Mouse (Mus musculus): ENCODE data around the gene Ikzf1.

Ikzf1 gene

GRCm38 (mm10) chr11:11690059-11690844 lies 5.4 kb downstream of the Ikzf1 start:
- DNase-seq = no peak

DNA sequence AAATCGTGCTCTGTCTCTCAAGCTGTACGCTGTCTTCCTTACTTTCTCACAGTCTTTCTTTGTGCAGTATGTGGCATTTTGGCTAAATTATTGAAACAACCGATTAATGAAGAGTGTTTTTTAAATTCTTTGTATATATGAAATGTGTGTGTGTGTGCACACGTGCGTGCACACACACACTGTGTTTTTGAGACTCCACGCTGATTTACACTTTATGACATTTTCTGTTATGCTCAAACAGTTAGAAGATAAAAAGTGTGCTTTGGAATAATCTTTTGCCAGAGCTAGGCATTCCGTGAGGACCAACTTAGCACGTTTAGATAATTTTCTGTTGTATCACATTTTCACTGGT lies 6.0 kb downstream of the Ikzf1 start:
- no peak for DNase-seq

- no peak for DNase-seq
Observed at GRCm38 (mm10) chr11:11691324-11692058, 6.7 kb downstream of the Ikzf1 start.

- DNase-seq = no peak
Observed at GRCm38 (mm10) chr11:11692558-11693166, 7.9 kb downstream of the Ikzf1 start.

DNA sequence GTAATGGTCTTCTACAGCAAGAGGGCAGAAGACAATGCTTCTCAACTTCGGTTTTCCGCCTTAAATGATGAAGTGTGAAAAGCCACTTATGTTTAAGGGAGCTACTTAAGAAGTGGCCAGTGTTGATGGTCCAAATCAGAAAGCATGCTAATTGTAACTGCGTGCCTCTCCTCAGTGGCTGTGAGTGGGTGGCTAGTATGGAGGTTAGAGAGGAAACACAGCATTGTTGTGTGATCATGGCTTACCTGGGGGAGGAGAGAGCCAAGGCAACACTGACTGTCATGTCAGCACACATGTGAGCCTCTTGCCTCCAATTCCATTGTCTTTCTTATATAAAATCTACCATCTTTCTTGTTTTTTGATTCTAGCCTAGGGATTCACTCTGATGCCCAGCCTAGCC lies 8.6 kb downstream of the Ikzf1 start:
- DNase-seq = no peak

DNA sequence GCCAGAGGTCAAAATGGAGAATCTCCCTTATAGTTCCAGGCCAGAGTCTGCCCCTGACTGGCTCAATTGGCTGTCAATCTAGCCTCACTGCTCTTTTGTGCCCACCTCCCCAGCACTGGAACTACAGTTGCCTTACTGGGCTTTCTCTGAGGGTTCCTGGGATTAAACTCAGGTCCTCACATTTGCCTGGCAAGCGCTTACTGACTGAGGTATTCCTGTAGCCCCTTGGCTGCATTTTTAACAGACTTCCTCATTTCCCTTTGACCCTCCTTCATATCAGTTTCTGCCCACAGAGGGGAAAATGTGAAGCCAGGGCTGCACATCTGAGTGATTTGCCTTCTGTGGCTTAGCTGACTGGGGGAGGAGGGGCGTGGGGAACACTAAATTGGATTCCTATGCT lies 9.3 kb downstream of the Ikzf1 start:
- DNase-seq = no peak

DNA sequence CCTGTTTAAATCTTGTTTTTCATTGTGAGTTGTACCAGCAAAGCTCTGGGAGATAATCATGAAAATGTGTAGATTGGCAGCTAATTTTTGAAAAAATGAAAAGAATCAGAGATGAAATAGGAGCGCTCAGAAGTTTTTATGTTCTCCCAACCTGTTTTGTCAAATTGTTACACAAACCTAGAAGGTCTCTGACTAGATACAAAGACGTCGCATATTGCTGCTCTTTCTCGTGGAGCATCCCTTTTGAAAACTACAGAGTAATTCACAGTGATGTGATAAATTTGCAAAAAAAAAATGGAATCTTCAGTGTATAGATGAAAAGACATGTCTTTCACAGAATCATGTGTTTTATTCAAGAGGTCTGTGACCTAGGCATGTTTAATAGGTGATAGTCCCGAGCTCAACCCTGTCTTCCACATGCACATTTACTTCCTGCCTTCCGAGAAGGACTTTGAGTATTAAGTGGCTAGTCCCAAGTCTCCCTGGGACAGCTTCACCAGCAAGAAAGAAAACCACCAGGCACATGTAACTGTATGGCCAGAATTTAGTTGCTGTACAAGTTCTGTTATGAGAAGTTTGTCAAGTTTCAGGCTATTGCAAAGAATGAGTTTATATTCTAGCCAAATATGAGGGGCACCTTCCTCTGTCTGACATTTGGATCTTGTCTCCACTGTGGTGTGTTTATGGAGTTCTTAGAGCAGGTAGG lies 9.8 kb downstream of the Ikzf1 start:
- DNase-seq = no peak

DNA sequence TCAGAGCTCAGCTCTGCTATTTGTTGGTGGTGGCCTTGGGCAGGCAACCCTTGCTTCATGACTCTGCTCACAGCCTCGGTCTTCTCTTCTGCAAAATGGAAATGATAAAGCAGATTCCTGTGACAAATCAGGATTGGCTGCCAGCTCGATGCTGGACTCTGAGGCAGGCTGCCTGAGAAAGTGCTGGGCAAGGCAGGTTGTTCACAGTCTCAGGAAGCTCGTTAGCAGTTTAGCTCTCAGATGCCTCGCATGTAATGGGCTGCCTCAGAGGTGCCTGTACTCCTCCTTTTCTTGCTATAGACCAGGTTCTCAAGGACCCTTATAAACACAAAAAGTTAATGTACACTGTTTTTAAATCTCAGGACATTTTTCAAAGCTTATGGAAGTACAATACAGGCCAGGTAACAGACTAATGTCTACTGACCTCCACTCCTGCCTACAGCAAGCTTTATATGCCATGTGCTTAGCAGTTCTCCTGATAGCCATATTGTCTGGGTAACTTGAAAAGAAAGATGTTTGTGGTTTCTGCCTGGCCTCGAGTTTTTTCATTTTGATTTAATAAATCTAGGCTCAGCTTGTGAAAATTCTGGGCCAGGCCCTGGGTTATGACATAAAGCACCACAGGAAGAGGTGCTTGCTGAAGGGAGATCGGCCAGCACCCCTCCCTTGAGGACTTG lies 10.5 kb downstream of the Ikzf1 start:
- DNase-seq = no peak

GRCm38 (mm10) chr11:11695907-11696306 lies 11.1 kb downstream of the Ikzf1 start:
- DNase-seq = no peak

DNA sequence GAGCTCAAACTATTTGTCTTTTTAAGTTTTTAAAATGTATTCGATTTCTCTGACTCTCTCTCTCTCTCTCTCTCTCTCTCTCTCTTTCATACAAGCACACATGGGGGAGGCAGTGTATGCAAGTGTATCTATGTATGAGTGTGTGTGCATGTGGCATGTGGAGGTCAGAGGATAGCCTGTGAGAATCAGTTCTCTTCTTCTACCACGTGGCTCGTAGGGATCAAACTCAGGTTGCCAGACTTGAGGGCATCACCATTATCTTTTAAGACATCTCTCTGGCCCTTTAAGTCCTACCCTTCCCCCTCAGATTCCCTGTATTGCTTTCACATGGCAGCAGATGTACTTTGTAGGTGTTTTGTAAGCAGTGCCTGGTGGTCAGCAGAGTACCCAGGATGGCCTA lies 12.0 kb downstream of the Ikzf1 start:
- DNase-seq = no peak

DNA sequence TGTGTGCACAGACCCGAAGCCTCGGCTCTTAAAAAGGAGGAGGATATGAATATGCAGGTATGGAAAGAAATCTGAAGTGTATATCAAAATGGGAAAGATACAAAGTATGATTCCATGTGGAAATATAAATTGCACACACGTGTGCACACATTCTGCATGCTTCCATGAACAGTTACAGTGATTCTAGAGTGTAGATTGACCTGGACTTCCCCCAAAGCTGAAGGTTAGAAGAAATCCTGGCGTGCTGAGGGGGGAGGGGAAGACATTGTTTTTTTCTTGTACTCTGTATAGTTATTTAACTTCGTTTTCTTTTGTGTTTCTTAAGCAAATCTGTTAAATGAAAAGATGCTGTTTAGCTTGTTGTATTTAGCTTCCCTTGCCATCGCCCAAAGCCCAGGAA lies 16.6 kb downstream of the Ikzf1 start:
- DNase-seq = no peak

DNA sequence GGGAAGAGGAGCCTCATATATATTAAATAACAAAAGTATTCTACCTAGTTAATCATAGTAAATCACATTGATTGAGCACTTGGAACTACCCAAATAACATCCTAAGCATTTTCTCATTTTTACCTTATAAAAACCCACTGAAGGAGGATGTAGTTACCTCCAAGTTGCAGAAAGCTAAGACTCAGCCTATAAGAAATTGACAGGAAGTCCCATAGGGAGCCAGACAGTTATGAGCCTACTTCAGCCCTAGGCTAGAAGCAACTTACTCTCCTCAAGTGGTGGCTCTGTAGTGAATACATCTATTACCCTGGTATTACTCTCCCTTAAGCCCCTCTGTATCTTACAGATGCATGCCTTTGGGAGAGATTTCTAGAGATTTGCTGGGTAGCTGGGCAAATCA lies 19.0 kb downstream of the Ikzf1 start:
- no peak for DNase-seq

GRCm38 (mm10) chr11:11708154-11708719 lies 23.4 kb downstream of the Ikzf1 start:
- no peak for DNase-seq

- no peak for DNase-seq
Observed at GRCm38 (mm10) chr11:11709311-11709710, 24.5 kb downstream of the Ikzf1 start.

GRCm38 (mm10) chr11:11710718-11711117 lies 25.9 kb downstream of the Ikzf1 start:
- DNase-seq = no peak

DNA sequence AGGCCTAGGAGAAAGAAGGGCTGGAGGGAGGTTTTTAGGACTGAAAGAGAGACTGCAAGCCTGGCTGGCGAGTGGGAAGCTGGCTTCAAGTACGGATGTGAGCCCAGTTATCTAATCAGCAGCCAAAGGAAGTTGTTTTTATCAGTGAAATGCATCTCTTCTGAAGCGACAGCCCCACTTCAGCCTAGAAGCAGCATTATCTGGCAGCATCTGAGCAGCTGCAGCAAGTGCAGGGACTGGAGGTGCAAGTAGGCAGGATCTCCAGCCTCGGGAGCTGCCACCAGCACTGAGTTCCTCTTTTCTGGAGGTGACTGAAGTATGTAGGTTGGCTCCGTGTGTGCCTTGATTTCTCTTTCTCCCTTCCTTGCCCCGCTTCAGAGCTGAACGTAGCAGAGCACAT lies 26.9 kb downstream of the Ikzf1 start:
- DNase-seq = no peak

GRCm38 (mm10) chr11:11714676-11715075 lies 29.9 kb downstream of the Ikzf1 start:
- DNase-seq = no peak

DNA sequence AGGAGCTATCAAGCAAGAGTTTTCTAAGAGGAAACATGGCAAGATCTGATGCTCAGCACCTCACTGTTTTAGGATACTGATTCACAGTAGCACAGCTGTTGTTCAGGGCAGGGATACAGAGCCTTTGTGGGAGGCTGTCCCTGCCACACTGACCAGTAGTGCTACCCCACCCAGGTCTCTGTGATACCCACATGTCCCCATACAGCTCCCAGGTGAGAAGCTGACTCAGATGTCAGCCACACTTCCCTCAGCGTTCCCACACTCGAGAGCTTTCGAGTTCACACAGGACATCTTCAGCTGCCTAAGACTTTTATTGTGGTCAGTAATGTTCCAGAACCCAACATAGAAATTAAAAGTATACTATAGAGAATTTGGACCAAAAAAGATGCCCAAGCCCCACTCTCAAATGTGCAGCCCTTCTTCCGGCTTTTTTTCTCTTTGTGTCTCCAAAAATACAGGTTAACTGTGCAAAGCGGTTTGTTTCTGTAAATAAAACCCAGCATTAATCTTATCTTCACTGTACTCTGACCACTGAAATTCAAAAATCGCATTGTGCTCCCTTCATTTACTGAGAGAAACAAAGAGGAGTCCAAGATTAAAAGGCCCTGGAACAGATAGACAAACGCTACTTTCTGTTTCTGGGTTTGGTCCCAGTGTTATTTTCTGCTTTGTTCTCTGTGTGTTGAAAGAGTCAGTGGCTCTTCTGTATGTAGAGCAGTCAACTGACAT lies 31.3 kb downstream of the Ikzf1 start:
- no peak for DNase-seq

GRCm38 (mm10) chr11:11716692-11717037 lies 31.9 kb downstream of the Ikzf1 start:
- no peak for DNase-seq

GRCm38 (mm10) chr11:11717606-11718167 lies 32.9 kb downstream of the Ikzf1 start:
- DNase-seq = no peak

DNA sequence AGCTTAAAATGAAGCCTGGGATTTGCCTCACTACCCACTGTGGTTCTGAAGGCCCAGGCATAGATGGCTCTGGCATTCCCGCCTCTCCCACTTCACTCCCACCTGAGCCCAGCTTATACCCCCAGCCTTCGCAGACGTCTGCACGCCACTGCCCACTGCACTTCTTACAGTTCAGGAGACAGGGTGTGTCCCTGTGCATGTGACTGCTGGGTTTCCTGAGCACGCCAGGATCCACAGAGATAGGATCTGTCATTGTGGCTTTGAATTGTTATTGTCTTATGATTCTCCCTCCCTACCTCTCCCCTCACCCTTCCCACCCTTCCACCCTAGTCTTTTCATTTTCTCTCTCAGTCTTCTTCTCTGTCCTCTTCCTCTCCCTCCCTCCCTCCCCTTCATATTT lies 34.9 kb downstream of the Ikzf1 start:
- DNase-seq = no peak

All from kidney, adult 18-20 months (tissue).